Mouse (Mus musculus) cerebellum, adult 2 months (tissue): Measurements from ENCODE around the gene Cenpu.

Source experiments
- CTCF ChIP-seq: fragments of 200-500 bp; IDR thresholded peaks from 2 replicates; pipeline ENCODE4 v1.5.1; 2011; ENCODE audit warnings: low read depth, mild to moderate bottlenecking, control low read depth, low read length, moderate library complexity, borderline replicate concordance; ENCODE audit not compliant: insufficient read depth
- POLR2A ChIP-seq: fragments of 200-500 bp; IDR thresholded peaks from 2 replicates; pipeline ENCODE4 v1.6.1; 2011; ENCODE audit warnings: low read length, control low read depth, borderline replicate concordance; ENCODE audit not compliant: insufficient read depth

DNA sequence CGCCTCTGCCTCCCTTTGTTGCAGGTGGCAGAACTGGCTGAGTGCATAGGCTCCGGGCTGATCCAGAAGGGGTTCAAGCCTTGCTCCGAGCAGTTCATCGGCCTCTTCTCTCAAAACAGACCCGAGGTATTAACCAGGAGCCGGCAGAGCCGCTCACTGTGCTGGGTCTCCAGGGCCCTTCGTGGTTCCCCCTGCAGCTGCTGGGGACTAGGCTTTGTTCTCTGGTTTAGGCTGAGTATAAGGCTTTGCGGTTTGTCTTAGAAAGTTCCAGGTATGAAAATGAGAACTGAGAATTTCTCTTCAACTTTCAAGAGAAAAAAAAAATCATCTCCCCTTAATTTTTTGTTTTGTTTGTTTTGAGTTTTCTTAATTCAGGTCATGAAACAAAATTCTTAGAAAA is 40.5 kb upstream of the Cenpu start:
- TF ChIP-seq CTCF = no peak
- no peak for TF ChIP-seq POLR2A
